Mouse (Mus musculus) brain, embryonic 14.5 days (tissue): ENCODE results near the gene Mettl9.

Experiments
- CTCF ChIP-seq: fragments of 200-500 bp; IDR thresholded peaks from 2 replicates; pipeline ENCODE4 v1.5.1; 2012; ENCODE audit warnings: inconsistent platforms, mild to moderate bottlenecking, moderate library complexity, borderline replicate concordance; ENCODE audit not compliant: insufficient read depth, insufficient read length; ENCODE audit errors: extremely low read depth
- POLR2A ChIP-seq: fragments of 200-500 bp; IDR thresholded peaks from 2 replicates; pipeline ENCODE4 v1.6.1; 2012; ENCODE audit warnings: mild to moderate bottlenecking, inconsistent platforms, borderline replicate concordance; ENCODE audit not compliant: poor library complexity, insufficient read depth, insufficient read length, severe bottlenecking; ENCODE audit errors: extremely low read depth

DNA sequence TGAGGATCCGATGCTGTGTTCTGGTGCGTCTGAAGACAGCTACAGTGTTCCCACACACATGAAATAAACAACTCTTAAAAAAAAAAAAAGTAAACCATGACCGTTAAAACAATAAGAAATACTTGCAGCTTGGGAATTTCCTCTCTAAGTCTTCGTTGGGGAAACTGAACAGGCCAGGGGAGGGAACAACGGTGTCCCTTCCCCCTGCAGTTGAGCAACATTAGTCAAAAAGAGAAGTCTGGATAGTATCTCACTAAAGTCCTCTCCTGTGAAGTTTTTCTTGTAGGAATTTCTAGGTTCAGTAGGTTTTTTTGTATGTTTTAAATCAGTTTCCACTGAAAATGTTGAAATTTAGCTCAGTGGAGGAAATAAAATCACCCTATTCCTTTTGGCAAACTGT is 38.3 kb downstream of the Mettl9 start:
- TF ChIP-seq POLR2A (no peak), CTCF (no peak)
